Mouse (Mus musculus) kidney, postnatal 10 days (tissue): ENCODE data around the gene Tph1.
A peak's percentile ranks its signal among the peaks of the same experiment; 100 is the strongest.

Source experiments
- DNase-seq: peaks from one replicate; pipeline ENCODE4 v3.0.0; 2021; ENCODE audit warnings: mixed read lengths

Gene Tph1

DNA sequence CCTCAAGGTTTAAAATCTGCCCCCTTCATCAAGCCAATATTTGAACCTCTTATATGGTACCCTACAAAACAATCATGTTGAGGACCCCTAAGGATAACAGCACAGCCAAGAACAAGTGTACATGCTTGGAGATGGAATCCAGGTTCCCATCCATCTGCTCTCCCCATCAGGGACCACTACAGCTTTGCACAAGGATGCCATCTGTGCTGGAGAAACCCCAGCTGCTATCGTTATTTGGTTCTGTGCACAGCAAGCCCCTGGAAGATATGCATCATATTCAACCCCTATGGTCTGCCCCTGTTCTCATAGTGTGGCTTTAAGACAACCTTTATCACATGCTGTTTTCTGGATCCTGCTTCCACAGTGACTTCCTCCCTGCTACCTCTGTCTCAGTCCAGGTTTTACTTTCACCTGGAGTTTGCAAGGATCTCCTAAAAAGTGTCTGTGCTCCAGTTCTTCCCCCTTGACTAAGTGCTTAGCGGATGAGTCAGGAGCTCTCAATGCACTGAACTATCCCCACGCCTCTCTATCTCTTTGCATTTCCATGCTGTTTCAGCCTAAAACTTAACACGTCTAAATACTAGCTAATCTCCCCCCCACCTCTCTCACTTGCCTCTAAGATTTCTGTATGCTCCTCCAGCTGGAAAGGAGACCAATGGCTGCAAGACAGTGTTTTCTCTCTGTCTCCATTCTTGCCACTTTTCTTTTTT lies 23.8 kb downstream of the Tph1 start:
- DNase-seq, result no peak

DNA sequence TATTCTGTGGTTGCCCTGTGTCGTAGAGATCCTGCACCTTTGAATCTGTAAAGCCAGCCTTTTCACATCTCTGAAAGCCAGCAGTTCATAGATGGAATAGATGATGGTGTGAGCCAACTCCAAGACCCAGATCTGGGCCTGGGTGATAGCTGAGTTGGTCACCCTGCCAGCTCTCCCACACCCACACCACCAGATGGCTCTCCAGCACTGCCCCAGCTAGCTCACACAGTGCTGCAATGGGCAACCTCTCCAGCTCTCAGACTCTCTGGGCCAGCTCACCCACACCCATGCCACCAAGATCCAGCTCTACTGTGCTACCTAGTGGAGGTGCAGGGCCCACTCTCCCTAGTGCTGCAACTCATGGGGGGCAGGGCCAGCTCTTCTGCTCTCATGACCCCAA lies 29.2 kb downstream of the Tph1 start:
- DNase-seq, result peak; percentile 14

DNA sequence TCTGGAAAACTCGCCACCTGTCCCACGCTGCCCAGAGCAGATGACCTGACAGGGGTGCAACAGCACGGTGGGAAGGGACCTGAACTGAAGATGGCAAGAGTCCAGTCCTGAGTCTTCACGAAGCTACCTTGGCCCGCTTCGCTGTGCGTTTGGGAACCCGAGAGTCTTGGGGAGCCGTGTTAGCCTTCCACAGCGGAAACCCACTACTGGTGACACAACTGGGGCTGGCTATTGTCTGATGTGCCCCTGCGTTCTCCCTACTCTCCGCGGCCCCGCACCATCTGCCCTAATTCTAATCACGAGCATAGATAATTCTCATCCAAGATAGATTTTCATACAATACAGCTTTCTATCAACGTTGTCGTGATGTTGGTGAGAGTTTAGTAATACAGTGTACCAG lies 32.3 kb downstream of the Tph1 start:
- DNase-seq, result no peak

DNA sequence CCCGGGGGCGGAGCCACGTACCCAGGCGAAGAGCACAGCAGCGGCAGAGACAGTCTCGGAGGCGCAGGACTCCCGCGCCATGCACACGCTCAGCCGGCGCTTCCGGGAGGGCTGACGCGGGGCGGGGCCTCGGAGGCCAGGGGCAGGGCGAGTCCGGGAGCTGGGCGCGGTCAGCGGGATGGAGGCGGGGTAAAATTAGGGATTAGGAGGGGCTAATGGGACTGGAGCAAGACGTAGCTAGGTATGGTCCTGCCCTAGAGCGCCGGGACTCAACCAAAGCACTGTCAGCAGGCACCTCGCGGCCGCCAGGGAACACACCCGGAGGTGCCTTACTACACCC lies 32.7 kb downstream of the Tph1 start, which contains the start of gene Sergef:
Gene Sergef (minus strand): TSS at position 116 of the 340 bp plus-strand sequence.
- peak; percentile 92 for DNase-seq

DNA sequence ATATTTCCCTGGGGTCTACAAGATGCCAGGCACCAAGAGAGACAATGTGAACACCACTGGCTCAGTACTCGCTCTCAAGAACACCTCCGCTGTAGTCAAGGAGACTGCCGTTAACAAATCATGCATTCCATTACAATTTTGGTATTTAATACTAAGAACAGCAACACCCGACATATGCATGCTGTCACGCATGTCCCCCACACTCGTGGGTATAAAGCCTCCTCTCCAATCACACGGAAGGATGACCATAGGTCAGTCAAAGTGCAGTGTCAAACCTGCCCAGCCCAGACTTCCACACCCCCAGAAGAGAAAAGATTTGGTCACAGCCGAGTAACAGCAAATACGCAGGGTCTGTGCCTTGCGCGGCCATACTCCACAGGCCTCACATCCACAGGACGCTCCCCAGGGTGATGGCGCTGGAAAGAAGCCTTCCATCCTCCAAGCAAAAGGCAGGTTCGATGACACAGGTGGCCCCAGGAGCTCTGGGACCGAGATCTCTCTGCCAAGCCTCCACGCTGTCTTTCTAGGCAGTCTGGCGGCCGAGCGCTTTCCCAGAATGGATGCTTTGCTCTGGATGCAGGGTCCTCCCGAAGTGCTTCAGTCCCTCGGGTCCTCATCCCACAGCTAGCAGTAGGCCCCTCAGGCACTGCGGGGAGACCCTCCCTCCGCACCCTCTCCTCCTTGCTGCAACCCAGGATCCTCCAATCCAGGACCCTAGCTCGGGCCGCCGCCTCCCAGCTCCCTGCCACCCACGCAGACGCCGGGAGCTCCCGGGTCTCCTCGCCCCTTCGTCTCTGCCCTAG lies 33.2 kb downstream of the Tph1 start:
- no peak for DNase-seq

DNA sequence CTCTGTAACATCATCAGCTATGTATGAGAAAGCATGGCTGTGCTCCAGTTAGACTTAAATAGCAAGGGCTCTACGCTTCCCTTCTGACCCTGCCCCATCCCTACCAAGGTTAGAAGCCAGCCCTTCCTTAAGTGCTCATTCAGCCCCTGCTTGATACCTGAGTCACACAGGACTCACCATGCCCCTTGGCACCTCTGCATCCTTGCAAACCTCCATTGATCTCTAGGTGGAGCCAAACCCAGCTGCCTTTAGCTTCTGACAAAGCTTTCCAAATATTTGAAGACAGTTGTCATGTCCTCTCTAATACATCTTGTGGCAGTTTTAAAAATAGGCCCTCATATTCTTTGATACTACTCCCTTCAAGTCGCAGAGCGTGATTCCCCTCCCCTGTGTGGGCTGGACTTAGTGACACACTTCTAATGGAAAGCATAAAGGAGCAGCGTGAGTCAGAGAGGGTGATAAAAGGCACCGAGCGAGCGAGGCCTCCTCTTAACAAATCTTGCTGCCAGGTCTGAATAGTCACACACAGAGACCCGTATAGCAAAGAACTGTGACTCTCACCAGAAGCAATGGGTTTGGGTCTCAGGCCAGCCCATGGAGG lies 43.9 kb downstream of the Tph1 start:
- DNase-seq, result no peak

DNA sequence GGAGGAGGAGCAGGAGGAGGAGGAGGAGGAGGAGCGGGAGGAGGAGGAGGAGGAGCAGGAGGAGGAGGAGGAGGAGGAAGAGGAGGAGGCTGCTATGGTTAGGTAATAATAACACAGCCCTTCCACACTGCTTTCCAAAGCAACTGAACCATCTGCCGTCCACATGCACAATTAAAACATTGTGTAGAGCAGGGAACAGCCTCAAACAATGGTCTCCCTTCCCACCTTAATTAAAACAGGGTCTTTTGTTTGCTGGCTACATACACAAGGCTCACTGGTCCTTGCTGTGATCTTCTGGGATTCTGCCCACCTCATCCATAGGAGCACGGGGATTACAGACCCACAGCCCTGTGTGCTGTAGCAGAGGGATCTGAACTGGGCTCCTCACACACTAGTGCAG lies 48.4 kb downstream of the Tph1 start:
- no peak for DNase-seq

DNA sequence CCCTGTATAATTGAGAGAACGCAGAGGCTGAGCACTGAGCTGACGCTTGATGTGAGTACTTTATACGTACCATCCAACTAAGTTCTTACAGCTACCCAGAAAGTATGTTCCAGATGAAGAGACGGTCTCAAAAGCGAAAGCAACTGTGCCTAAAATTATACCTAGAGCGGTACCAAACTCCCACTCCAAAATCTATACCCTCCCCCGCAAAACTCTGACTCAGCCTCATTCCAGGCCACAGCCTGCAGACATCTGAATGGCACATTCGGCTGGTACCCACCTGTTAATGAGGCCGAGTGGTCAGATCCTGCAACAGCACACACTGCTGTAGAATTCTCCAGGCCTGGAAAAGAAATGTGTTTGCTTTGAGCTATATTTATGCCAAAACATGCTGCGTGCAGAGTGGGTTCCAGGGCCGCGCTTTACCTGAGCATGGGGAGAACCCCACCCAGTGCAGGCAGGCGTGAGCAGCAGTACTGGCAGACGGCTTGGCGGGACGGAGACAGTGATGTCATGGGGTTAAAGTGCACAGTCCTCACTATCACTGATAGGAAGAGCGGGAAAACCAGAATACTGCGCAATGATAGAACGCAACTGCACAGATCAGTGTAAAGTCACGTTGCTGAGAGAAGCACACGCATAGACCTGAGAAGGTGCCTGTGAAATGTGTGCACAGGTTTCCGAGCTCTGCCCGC lies 53.8 kb downstream of the Tph1 start:
- DNase-seq, result no peak

DNA sequence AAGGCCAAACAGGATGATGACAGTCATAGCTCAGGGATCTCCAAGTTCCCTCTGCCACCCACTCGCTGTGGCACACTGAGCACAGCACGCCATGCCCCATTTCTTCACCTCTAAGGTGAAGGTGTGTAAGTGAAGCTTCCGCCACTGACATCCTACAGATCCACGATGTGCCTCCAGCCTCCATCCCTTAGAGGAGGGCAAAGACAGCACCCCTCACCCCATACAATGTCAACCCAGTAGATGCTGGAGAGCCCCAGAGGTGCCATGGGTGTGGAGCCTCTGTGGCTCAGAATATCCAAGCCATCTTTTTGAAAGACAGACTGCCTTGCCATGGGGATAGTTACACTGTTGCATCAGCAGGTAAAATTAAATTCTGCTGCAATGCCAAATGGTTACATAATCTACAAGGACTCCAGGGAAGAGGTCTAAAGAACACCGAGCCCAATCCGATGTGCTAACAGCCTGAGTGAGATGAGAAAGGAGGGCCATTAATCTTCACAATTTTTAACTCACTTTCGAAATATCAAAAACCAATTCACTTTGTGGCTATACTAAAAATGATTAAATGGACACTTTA lies 55.8 kb downstream of the Tph1 start:
- no peak for DNase-seq

DNA sequence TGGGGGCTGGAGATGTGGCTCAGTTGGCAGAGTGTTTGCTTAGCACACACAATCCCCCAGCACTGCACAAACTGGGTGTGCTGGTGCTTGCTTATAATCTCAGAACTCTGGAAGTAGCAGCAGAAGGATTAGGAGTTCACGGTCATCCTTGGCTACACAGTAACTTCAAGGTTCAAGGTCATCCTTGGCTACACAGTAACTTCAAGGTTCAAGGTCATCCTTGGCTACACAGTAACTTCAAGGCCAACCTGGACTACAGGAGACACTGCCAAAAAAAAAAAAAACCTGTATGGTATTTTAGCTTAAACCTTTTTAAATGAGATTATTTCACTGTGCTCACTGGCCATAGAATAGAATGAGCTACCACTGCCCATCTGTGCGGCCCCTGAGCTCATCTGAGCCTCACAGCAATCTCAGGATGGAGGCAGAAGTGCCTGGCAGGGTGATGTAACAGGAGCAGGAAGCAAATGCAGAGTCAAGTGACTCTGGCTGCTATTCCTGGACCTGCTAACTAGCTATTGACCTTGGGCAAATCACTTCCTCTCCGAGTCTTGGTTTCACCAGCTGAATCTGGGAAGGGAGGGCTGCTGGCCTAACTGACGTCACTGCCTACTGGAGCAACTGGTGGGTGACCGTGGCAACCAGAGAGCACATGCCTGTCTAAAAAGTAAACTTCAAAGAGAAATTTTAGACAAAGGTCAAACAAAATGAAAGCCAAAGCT lies 56.9 kb downstream of the Tph1 start:
- peak; percentile 50 for DNase-seq

DNA sequence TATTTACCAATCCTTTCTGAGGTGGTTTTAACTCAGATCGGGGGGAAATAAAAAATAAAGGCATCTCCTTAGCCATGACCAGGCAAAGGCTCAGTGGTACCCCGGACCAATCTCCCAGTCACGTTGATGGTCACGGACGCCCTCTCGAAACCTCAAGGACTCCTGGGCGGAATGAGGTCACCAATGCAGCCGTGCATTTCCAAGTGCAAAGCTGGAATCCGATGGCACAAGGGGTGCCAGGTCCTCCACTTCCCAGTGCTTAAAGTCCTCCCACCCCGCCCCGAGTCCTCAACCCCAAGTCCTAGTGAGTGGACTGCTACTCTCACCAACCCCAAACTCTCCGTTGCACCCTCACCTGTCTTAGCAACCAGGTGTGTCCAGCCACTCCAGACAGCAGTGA lies 58.1 kb downstream of the Tph1 start:
- DNase-seq, result no peak

DNA sequence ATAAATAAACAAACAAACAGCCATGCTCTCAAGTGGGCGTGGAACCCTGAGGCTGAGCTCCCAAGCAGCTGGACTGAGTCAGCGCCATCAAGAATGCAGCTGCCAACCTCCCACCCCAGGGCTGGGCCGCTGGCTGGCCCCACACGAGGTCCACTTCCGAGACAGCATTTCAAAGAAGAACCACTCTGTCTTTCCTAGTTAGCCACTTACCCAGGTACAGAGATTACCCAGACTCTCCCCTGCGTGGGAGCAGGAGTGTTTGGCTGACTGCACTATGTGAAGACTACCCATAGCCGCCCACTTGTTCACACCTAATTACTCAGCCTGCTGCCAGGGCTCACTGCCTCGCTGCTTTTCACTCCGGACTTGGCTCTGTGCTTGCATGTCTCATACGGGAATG lies 59.2 kb downstream of the Tph1 start:
- peak; percentile 16 for DNase-seq

DNA sequence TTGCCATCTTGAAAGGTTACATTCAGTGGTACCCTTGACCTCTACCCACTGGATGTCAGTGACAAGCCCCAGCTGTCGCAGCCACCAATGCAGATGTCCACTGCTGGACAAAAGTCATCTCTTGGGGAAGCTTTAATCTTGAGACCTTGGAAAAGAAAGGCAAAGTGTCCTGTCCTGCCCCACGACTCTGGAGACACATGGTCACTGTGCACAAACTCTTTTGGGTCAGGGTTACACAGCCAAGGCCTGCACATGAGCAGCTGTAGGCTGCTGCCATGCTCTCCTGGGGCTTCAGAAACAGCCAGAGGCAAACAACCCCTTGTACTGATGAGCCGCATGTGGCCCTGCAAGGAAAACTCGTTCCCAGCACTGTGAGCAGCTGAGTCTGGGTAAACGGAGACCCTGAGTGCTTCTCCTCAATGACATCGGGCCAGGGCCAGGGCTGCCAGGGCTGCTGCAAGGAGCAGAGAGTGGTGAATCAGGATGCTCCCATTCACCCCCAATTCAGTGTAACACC lies 59.9 kb downstream of the Tph1 start:
- DNase-seq, result no peak

DNA sequence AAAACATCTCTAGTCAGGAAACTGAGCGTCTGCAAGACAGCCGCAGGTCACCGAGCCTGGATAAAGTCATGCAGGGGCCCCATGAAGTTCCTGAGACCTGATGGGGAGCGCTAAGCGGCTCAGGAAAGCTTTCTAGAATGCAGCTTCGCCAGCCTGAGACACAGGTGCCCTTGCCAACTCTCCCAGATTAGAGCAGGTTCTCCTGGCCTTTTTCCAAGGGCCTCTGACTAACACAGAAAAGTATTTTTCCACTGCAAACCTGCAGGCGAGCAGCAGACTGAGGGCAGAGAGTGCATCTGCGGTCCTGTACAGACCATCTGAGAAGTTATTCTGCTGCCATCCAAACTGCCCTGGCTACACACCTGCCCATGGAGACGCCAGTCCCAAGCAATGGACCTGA lies 60.4 kb downstream of the Tph1 start:
- peak; percentile 65 for DNase-seq

DNA sequence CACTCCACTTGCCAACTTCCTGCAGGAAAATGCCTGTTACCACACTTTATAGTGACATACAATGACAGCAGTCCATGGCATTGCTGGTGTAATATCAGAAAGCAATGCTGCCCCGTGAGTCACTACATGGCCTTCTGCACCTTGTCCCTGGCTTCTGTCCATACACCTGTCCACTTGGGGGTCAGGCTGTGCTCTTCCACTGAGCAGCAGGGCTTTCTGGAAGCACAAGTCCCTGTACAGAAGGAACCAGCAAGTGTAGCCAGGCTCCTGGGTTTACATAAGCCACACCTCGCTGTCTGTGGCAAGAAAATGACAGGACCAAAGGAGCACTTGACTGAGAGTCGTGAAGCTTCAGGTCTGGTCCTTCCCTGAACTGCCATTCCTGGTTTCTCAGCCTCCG lies 63.0 kb downstream of the Tph1 start:
- DNase-seq, result no peak

DNA sequence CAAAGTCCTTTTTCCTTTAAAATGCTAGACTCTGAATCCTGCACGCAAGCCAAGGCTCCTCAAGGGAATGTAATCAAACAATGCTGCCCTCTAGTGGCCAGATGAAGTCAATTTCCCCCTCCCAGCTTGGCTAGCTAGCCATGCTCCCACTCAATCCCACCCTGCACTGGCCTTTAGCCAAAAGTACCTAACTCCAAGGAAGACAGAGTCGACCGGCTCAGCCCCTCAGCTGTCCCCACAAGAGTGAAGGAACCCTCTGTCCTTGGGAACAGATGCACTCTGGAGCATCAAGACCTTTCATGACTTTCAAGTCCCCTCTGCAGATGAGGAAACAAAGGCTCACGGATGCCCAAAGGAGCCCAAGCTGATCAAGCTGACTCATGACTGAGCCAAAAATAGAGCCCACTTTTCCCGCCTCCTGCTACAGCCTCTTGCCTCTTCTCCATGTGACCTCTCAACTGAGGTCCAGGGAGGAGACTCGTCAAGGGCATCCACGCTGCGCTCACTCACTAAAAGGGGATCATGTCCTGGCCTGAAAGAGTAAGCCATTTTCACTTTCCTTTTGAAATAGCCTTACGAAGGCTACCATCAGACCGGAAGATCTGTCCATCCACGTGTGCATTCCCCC lies 64.8 kb downstream of the Tph1 start:
- peak; percentile 71 for DNase-seq

DNA sequence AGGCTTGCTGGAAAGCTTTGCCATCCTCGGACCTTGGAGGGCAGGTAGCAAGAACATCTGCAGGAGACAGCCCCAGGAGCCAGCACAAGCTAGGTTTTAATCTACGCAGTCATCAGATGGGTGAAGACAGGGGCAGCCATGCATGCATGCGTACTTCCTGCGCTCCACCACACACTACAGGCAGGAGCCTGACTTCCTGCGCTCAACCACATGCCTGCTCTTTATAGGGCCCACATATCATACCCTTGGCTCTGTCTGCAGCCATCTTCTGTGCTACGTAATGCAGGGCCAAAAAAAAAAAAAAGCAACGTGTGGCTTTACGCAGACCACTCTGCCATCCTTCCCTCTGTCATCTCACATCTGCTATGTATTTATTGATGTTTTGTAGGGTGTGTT lies 65.3 kb downstream of the Tph1 start:
- no peak for DNase-seq

DNA sequence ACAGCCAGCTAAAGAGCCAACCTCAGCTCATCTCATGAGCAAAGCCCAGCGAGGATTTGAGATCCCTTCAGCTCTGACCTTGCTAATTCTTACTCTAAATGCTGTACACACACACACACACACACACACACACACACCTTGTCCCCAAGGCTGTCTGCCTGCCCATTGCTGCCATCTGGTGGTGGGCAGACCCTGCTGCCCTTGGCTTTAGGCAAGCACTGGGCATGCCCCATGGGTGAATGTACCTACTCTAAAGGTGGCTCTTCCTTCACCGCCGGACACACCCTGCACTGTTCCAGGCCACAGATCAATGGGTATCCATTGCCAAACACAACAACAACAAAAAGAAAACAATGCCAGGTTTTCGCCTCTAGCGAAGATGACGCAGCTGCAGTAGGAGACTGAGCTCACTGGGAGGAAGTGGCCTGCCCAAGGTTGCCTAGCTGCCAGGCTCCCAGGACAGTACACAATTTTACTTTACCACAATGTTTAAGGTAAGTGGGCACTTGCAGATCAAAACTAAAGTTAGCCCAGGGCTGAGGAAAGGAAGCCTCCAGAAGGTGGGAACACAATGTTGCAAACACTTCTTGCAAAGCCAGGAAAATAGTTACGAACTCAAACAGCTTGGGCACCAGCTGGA lies 65.8 kb downstream of the Tph1 start:
- peak; percentile 88 for DNase-seq

DNA sequence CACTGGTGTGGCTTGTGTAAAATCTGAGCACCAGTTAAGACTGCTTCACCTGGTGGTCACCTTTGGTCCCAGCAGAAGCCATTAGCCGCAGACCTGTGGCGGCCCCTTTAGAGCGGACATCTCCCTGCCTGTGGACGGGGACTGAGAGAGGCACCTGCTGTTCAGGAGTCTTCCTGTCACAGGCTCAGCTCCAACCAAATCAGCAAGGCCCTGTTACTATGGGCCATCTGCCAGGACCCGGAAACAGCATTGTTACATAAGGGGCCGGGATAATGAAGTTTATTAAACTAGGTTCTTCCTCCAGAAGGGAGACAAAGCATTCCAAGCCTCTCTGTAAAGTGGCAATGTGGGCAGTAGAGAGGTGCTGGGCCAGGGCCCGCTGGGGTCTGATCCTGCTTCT lies 69.3 kb downstream of the Tph1 start:
- DNase-seq, result no peak

DNA sequence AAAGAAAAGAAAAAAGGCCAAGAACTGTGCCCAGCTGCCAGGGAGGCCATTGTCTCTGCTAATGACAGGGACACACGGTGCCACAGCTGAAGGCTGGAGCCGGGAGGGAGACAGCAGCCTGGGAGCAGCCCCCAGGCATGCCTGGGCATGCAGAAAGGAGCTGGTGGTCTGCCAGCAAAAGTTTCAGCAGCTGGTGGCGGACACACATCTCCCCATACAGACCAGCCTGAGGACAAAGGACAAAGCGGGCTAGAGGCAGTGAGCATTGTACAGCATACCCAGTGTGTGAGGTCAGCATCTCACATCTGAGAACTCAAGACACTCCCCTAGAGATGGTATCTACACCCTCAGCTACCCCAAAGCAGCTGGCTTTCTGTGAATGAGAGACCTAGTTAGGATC lies 70.3 kb downstream of the Tph1 start:
- peak; percentile 16 for DNase-seq

DNA sequence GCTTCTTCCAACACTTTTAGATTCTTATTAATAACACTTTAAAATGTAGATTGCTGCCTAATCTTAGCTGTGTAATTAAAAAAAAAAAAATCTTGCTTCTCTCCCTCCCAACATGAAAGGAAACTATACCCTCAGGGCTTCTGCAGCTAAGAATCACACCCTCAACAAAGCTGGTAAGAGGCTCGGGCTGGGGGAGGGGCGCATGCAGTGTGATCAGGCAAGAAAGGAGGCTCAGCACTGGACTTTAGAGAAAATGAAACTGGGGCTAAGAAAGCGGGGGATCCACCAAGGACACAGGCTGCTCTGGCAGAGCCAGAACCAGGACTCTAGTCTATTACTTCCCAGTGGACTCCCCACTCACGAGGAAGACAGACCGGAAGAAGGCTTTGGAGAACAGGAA lies 71.2 kb downstream of the Tph1 start:
- DNase-seq, result peak; percentile 19
